Mouse (Mus musculus) thymus, adult 2 months (tissue): ENCODE results near the gene Hps4.

Experiments used
- CTCF ChIP-seq: fragments of 200-500 bp; IDR thresholded peaks from 2 replicates; pipeline ENCODE4 v1.5.1; 2012; ENCODE audit warnings: mild to moderate bottlenecking, control low read depth, low read length, moderate library complexity, borderline replicate concordance; ENCODE audit not compliant: control insufficient read depth, poor library complexity, insufficient read depth; ENCODE audit errors: extremely low read depth
- POLR2A ChIP-seq: fragments of 200-500 bp; IDR thresholded peaks from 2 replicates; pipeline ENCODE4 v1.6.1; 2012; ENCODE audit warnings: mild to moderate bottlenecking, low read length, control low read depth, moderate library complexity; ENCODE audit not compliant: control insufficient read depth, poor library complexity, insufficient read depth; ENCODE audit errors: extremely low read depth

DNA sequence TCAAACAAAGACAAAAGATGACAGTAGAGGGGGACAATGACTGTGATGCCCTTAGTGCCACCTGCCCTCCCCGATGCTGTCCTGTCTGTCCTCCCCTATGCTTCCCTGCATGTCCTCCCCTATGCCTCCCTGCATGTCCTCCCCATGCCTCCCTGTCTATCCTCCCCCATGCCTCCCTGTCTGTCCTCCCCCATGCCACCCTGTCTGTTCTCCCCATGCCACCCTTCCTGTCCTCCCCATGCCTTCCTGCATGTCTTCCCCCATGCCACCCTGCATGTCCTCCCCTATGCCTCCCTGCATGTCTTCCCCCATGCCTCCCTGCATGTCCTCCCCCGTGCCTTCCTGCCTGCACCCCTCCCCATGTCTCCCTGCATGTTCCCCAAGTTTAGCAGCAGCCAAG is 42.8 kb upstream of the Hps4 start:
- no peak for TF ChIP-seq CTCF
- no peak for TF ChIP-seq POLR2A
